Mouse (Mus musculus) hindbrain, embryonic 13.5 days (tissue): ENCODE data around the gene Cul9. TPM values are rescaled to one million over a fixed set of nuclear protein-coding genes. Genes with fewer than 3 reads are reported as not detected.

ENCODE experiments used
- ATAC-seq: fragments of 200-750 bp; cut with Nextera tagmentation; 2 replicates; pipeline ENCODE4 v1.8.0; 2017; ENCODE audit warnings: moderate TSS enrichment; ENCODE audit not compliant: low FRiP score
- H3K27ac ChIP-seq: fragments of 300-500 bp; sonication (generic); 2 replicates; pipeline ENCODE4 v1.5.1; 2015; ENCODE audit warnings: inconsistent platforms, mild to moderate bottlenecking, moderate library complexity
- H3K27me3 ChIP-seq: fragments of 300-500 bp; sonication (generic); 2 replicates; pipeline ENCODE4 v1.6.1; 2015; ENCODE audit warnings: mild to moderate bottlenecking, inconsistent platforms
- H3K36me3 ChIP-seq: fragments of 300-500 bp; sonication (generic); 2 replicates; pipeline ENCODE4 v1.6.1; 2015; ENCODE audit warnings: mild to moderate bottlenecking, inconsistent platforms
- H3K4me1 ChIP-seq: fragments of 300-500 bp; sonication (generic); replicated peaks from 2 replicates; pipeline ENCODE4 v1.6.1; 2015; ENCODE audit warnings: inconsistent platforms
- H3K4me2 ChIP-seq: fragments of 300-500 bp; sonication (generic); 2 replicates; pipeline ENCODE4 v1.6.1; 2015; ENCODE audit warnings: inconsistent platforms, mild to moderate bottlenecking, moderate library complexity
- H3K4me3 ChIP-seq: fragments of 300-500 bp; sonication (generic); 2 replicates; pipeline ENCODE4 v1.5.1; 2015; ENCODE audit warnings: mild to moderate bottlenecking, inconsistent platforms
- H3K9ac ChIP-seq: fragments of 300-500 bp; sonication (generic); 2 replicates; pipeline ENCODE4 v1.6.1; 2015; ENCODE audit warnings: mild to moderate bottlenecking, inconsistent platforms
- H3K9me3 ChIP-seq: fragments of 300-500 bp; sonication (generic); 2 replicates; pipeline ENCODE4 v1.6.1; 2016; ENCODE audit warnings: inconsistent platforms
- whole genome bisulfite sequencing: fragments of 180-500 bp; shearing (Covaris S2); methylation state at CpG from one replicate; pipeline ENCODE4 v1.1.7; 2015; 5-methylcytosine and 5-hydroxymethylcytosine counted together
- polyA plus RNA-seq: library from polyadenylated mRNA; unstranded; fragments of >200 nt; fragmentation: Nextera tagmentation; extraction: Ambion mirVana; gene quantifications from 2 replicates; pipeline ENCODE4 v1.2.1, GENCODE M21; 2015

Gene Cul9
- polyA plus RNA-seq, 1 experiment from 2014 or later = 17.1 TPM

DNA sequence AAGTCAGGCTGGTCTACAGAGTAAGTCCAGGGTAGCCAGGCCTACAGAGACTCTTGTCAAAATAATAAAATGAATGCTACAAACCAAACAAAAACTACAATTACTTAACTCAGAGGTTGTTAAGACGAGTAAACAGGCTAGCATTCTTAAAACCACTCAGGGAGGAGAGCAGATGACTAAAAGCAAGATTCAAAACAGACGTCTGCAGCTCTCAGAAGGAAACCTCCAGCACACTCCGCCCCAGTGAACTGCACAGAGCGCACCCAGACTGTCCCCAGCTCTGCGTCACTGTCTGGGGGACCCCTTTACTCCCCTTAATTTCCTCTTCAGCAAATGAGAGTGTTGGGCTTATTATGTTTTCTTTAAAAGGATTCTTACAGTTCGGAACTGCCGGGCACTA is 6.0 kb upstream of the Cul9 start:
- no peak for ATAC-seq
- Histone ChIP-seq H3K9ac (no peak overlapping the region), H3K9me3 (no peaks in the 10 kb centered on the region), H3K4me3 (0 out of 2 replicates have a peak overlapping the region, but pooled peaks have one; percentile 99), H3K4me1 (peaks cover 46% of the 10 kb centered on the region), H3K4me2 (peak overlapping the region; percentile 95), H3K36me3 (peaks cover 40% of the 10 kb centered on the region), H3K27ac (peak overlapping the region; percentile 56; the same call in 1 of the 2 replicates), H3K27me3 (peaks cover 16% of the 10 kb centered on the region)
- WGBS = 87% methylated on average over 7 of the region's 7 CpGs

DNA sequence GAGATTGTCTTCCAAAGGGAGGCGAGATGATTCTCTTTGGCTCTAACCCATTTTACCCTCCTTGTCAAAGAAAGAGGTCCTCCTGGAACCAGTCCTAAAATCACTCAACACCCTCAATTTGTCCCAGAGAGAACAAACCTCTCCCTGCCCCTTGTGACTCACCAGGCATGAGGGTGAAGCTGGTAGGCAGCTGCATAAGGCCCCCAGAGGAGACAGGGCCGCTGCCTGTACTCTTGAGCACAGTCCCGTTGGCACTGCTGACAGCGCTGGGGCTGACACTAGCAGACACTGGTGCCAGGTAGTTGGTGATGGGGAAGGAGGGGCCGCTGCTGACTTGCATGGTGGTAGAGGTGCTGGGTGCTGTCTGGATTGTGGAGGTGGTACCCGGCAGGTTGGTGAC is 5.2 kb upstream of the Cul9 start:
- 93% methylated on average over 6 of the region's 6 CpGs for whole genome bisulfite sequencing
- Histone ChIP-seq H3K9me3 (no peaks in the 10 kb centered on the region), H3K27me3 (peaks cover 19% of the 10 kb centered on the region), H3K9ac (no peak overlapping the region), H3K4me3 (no peak overlapping the region), H3K4me2 (no peak overlapping the region), H3K4me1 (peaks cover 47% of the 10 kb centered on the region), H3K27ac (no peak overlapping the region), H3K36me3 (peaks cover 40% of the 10 kb centered on the region)
- ATAC-seq = no peak

DNA sequence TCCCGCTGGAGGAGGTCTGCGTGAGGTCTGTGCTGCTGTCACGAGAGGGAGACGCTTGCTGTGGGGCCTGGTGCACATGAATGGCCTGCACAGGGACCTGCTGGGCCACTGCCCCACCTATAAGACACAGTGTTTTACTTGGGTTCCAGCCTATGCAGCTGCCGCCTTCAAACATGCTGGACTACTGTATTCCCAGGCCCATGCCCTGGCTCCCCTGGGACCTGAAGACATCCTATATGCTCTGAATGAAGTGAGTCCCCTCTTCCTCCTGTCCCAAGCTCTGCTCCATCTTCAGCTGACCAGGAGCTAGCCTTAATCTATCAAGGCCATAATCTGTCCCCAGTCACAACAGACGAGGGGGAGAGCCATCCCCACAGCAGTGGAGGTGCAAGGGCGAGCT is 4.7 kb upstream of the Cul9 start:
- peaks cover 49% of the 10 kb centered on the region for H3K4me1 ChIP-seq
- no peaks in the 10 kb centered on the region for H3K9me3 ChIP-seq
- 86% methylated on average over 7 of the region's 7 CpGs for WGBS
- no peak overlapping the region for H3K4me2 ChIP-seq
- peaks cover 19% of the 10 kb centered on the region for H3K27me3 ChIP-seq
- no peak for ATAC-seq
- no peak overlapping the region for H3K4me3 ChIP-seq
- no peak overlapping the region for H3K9ac ChIP-seq
- no peak overlapping the region for H3K27ac ChIP-seq
- peaks cover 40% of the 10 kb centered on the region for H3K36me3 ChIP-seq

DNA sequence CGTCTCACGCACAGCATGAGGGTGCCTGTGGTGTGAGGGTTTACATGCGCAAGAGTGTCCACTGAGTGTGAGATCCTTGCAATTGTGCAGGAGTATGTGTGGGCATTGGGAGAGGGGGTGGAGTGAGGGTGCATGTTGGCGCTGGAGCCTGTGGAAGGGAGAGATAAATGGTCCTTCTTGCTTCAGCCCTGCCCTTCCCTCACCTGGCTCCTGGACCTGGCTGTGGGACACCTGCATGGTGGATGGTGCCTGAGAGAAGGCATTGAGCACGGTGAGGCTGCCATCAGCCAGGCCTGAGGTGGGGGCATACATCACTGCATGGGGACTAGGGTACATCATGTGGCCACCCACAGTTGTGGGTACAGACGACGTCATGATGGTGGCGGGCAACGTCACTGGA is 3.5 kb upstream of the Cul9 start:
- WGBS = 91% methylated on average over 9 of the region's 9 CpGs
- no peak overlapping the region for H3K27ac ChIP-seq
- no peak overlapping the region for H3K9ac ChIP-seq
- H3K36me3 ChIP-seq = peaks cover 40% of the 10 kb centered on the region
- no peaks in the 10 kb centered on the region for H3K9me3 ChIP-seq
- ATAC-seq = no peak
- H3K4me2 ChIP-seq = no peak overlapping the region
- H3K27me3 ChIP-seq = peaks cover 23% of the 10 kb centered on the region
- H3K4me3 ChIP-seq = no peak overlapping the region
- peaks cover 56% of the 10 kb centered on the region for H3K4me1 ChIP-seq

DNA sequence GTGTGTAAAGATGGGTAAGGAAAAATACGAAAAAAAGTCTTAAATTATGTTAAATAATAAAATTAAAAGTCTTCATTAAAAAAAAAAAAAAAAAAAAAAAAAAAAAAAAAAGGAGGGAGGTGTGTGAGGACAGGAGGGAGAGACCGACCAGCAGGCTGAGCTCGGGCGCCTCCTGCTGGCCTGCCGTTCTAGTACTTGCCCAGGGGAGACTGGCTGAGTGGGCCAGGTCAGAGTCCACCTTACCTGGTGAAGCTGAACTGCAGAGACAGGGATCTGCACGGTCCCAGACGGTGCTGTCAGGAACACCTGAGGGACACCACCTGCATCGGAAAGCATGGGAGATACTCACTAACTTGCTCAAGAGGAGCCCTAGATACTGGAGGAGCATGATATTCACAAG is 3.0 kb upstream of the Cul9 start:
- H3K4me2 ChIP-seq = no peak overlapping the region
- ATAC-seq = no peak
- peaks cover 23% of the 10 kb centered on the region for H3K27me3 ChIP-seq
- H3K27ac ChIP-seq = no peak overlapping the region
- peaks cover 51% of the 10 kb centered on the region for H3K4me1 ChIP-seq
- H3K9me3 ChIP-seq = no peaks in the 10 kb centered on the region
- H3K9ac ChIP-seq = no peak overlapping the region
- H3K4me3 ChIP-seq = no peak overlapping the region
- 22% methylated on average over 8 of the region's 8 CpGs for WGBS
- H3K36me3 ChIP-seq = peaks cover 40% of the 10 kb centered on the region

DNA sequence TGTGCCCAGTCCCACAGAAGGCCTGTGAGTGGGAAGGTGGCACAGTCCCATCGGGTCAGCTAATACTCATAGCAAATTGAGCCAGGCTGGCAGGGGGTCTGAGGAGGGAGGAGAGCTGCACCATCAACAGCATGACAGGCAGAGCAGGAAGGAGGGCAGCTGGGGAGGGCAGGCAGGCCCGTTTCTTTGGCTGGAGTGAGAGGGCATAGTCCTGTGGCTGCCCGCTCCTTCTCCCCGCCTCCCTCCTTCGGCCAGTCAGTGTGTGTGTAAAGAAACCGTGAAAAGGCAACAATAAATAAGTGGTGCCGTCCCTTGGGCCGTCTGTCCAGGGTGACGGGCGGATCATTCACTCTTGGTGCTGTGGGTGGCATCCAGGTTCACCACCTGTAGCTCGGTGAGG is 2.6 kb upstream of the Cul9 start:
- H3K27me3 ChIP-seq = peaks cover 23% of the 10 kb centered on the region
- no peak overlapping the region for H3K4me2 ChIP-seq
- peaks cover 40% of the 10 kb centered on the region for H3K36me3 ChIP-seq
- no peak overlapping the region for H3K4me3 ChIP-seq
- no peak overlapping the region; the same call in 1 of the 2 replicates for H3K9ac ChIP-seq
- no peak overlapping the region for H3K27ac ChIP-seq
- no peaks in the 10 kb centered on the region for H3K9me3 ChIP-seq
- no peak for ATAC-seq
- H3K4me1 ChIP-seq = peaks cover 47% of the 10 kb centered on the region
- WGBS = 50% methylated on average over 11 of the region's 11 CpGs

DNA sequence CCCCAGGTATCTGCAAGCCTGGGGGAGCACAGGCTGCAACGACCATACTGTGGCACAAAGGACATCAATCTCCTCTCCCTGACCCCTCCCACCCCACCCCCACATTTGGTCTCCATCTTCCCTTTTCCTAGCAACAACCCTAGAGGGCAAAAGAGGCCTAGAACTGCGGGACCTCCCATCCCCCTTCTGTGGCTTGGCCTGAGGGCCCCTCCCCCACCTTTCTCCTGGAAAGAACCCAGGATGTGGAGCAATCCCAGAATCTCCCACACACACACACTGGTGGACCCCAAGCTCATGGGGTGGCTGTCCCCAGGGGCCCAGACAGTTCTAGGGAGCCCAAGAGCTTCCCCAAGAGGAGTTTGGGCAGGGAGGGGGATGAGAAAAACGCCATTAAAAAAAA is 1.7 kb upstream of the Cul9 start:
- no peak for ATAC-seq
- no peak overlapping the region for H3K9ac ChIP-seq
- no peak overlapping the region for H3K27ac ChIP-seq
- H3K4me3 ChIP-seq = no peak overlapping the region
- 23% methylated on average over 3 of the region's 3 CpGs for WGBS
- H3K9me3 ChIP-seq = no peaks in the 10 kb centered on the region
- no peak overlapping the region for H3K4me2 ChIP-seq
- H3K36me3 ChIP-seq = peaks cover 48% of the 10 kb centered on the region
- H3K27me3 ChIP-seq = peaks cover 23% of the 10 kb centered on the region
- peaks cover 39% of the 10 kb centered on the region for H3K4me1 ChIP-seq

DNA sequence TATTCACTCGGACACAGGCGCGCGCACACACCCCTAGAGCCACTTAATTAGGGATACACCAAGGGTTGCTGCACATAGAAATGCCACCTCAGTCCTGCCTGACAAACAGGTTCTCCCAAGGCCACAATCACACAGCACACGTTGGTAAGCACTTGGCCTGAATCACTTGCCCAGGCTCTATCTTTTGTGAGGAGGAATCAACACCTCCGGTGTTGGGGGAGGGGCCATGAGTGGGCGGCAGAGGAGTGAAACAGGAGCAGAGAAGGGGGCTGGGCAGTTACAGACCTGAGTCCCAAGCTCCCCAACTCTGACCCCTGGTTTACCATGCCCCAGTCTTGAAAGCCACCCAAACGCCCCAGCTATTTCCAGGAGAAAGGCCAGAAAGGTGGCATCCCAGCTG is 807 bp upstream of the Cul9 start:
- no peak for ATAC-seq
- H3K27ac ChIP-seq = no peak overlapping the region
- H3K27me3 ChIP-seq = peaks cover 23% of the 10 kb centered on the region
- WGBS = 14% methylated on average over 8 of the region's 8 CpGs
- peak overlapping the region; percentile 8; the same call in 1 of the 2 replicates for H3K9ac ChIP-seq
- H3K4me2 ChIP-seq = peak overlapping the region; percentile 78
- H3K36me3 ChIP-seq = peaks cover 50% of the 10 kb centered on the region
- no peaks in the 10 kb centered on the region for H3K9me3 ChIP-seq
- peaks cover 30% of the 10 kb centered on the region for H3K4me1 ChIP-seq
- 0 out of 2 replicates have a peak overlapping the region, but pooled peaks have one; percentile 79 for H3K4me3 ChIP-seq

DNA sequence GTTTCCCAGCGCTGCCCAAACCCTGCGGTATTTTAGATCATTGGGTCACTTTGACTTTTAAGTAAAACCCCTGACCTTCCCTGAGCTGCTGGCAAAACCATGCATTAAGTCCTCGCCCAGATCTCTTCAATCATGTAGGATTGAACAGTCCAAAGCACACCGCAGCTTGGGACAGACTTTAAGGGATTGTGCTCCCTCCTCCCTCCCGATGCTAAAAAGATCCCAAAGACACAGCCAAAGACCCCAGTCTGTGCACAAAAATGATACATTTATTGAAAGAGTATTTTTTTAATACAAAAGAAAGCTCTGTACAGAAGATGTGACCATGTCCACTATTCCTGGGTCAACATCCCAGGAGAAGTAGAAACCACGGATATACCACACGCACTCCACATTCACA is 403 bp upstream of the Cul9 start:
- Histone ChIP-seq H3K4me3 (peak overlapping the region; percentile 79), H3K9ac (peak overlapping the region; percentile 92), H3K4me1 (peaks cover 27% of the 10 kb centered on the region), H3K27me3 (peaks cover 23% of the 10 kb centered on the region), H3K27ac (no peak overlapping the region), H3K9me3 (no peaks in the 10 kb centered on the region), H3K4me2 (peak overlapping the region; percentile 78), H3K36me3 (peaks cover 50% of the 10 kb centered on the region)
- 9% methylated on average over 7 of the region's 7 CpGs for whole genome bisulfite sequencing
- ATAC-seq = peak; percentile 30

DNA sequence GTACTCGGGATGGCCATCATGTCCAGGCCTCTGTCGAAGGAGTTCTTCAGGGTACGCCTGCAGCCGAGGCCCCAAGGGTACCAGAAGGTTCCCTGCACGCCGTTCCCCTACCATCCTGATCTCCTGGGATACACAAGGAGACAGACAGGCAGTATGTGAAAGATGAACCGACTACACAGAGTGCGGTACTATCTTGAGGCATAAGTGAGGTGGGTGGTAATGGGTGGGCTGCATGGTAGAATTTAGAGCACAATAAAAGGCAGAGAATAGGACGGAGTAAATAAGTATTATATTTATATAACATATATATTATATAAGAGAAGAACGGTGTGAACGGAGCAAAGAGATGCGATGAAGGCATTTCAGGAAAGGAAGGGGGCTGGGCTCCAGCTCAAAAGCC is 2.5 kb downstream of the Cul9 start:
- ATAC-seq = no peak
- H3K9ac ChIP-seq = peak overlapping the region; percentile 9; the same call in 1 of the 2 replicates
- H3K27ac ChIP-seq = no peak overlapping the region
- peaks cover 49% of the 10 kb centered on the region for H3K36me3 ChIP-seq
- H3K4me2 ChIP-seq = no peak overlapping the region
- no peaks in the 10 kb centered on the region for H3K9me3 ChIP-seq
- H3K4me3 ChIP-seq = no peak overlapping the region
- H3K4me1 ChIP-seq = peaks cover 24% of the 10 kb centered on the region
- H3K27me3 ChIP-seq = peaks cover 21% of the 10 kb centered on the region
- WGBS = 91% methylated on average over 12 of the region's 12 CpGs

DNA sequence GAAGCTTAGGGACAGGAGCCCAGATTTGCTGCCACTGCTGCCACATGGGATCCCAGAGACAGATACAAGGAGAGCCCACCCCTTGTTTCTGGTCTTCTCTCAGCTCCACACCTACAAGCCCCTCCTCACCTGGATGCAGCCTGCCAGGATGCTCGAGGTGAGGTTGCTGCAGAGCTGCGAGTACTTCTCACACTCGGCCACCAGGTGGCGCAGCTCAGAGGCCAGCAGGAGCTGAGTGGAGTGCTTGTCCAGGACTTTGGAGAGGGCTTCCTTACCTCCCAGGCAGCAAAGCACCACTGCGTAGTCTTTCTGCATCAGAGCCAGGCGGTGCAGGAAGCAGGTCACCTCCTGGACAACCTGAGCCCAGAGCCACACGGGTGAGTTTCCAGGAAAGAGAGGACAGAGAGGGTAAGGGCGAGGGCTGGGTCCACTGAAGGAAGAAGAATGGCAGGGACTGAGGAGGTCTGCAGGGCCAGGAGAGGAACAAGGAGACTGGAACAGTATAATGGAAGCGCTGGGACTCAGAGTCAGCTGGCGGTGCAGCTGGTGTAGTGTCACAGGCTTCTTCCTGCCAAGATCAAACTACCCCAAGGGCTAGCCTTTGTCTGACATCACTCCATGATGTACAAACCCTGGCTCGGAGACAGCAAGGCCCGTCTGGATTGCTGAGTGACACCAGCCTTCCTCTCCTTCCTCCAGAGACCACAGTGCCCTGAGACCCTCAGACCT is 20.4 kb downstream of the Cul9 start:
- peaks cover 1% of the 10 kb centered on the region; the same call in 1 of the 2 replicates for H3K4me1 ChIP-seq
- no peak overlapping the region for H3K4me2 ChIP-seq
- H3K36me3 ChIP-seq = peaks cover 62% of the 10 kb centered on the region
- no peak overlapping the region for H3K4me3 ChIP-seq
- H3K9ac ChIP-seq = no peak overlapping the region
- no peaks in the 10 kb centered on the region for H3K9me3 ChIP-seq
- WGBS = 37% methylated on average over 12 of the region's 12 CpGs
- H3K27me3 ChIP-seq = peaks cover 39% of the 10 kb centered on the region
- H3K27ac ChIP-seq = no peak overlapping the region
- ATAC-seq = 0 out of 2 replicates have a peak, but pooled peaks have one; percentile 25

DNA sequence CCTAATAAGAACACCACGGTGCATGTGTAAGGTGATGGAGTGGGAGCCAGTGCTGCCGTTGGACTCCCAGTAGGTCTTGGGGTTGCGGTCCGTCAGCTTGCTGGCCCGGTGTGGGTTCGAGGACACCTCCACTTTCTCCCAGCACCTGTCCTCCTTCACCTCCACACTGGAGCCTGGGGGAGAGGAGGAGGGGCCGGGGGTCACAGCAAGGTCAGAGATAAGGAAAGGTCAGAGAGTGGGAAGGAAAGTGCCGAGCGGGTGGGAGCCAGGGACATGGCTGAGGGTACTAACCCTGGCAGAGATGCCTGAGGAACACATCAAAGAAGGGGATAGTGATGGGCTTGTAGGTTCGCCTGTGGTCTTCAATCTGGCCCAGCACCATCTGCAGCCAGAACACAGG is 21.1 kb downstream of the Cul9 start:
- 84% methylated on average over 10 of the region's 10 CpGs for WGBS

More for the DNA sequence above, 21.1 kb downstream of the Cul9 start:
- Histone ChIP-seq H3K4me3 (no peak overlapping the region), H3K27me3 (peaks cover 45% of the 10 kb centered on the region), H3K36me3 (peaks cover 69% of the 10 kb centered on the region), H3K27ac (no peak overlapping the region), H3K9me3 (no peaks in the 10 kb centered on the region), H3K4me2 (no peak overlapping the region), H3K9ac (no peak overlapping the region), H3K4me1 (peaks cover 6% of the 10 kb centered on the region; the same call in 1 of the 2 replicates)
- no peak for ATAC-seq
